Mouse (Mus musculus) forebrain, embryonic 15.5 days (tissue): ENCODE measurements around the gene Syt17. TPM values are rescaled to one million over a fixed set of nuclear protein-coding genes. Genes with fewer than 3 reads are reported as not detected.
"Not testable (repeated sequence)": the region's sequence is repeated elsewhere in the genome, so short reads cannot be mapped to it uniquely, and the experiment has no call there.

Experiments used
- ATAC-seq: fragments of 200-750 bp; cut with Nextera tagmentation; replicated peaks from 2 replicates; pipeline ENCODE4 v1.8.0; 2017; ENCODE audit warnings: mild to moderate bottlenecking, moderate TSS enrichment, moderate library complexity
- H3K27ac ChIP-seq: fragments of 300-500 bp; sonication (generic); replicated peaks from 2 replicates; pipeline ENCODE4 v1.5.1; 2015; ENCODE audit warnings: mild to moderate bottlenecking, inconsistent platforms
- H3K27me3 ChIP-seq: fragments of 300-500 bp; sonication (generic); 2 replicates; pipeline ENCODE4 v1.6.1; 2015; ENCODE audit warnings: inconsistent platforms
- H3K36me3 ChIP-seq: fragments of 300-500 bp; sonication (generic); 2 replicates; pipeline ENCODE4 v1.6.1; 2015; ENCODE audit warnings: mild to moderate bottlenecking, inconsistent platforms
- H3K4me1 ChIP-seq: fragments of 300-500 bp; sonication (generic); 2 replicates; pipeline ENCODE4 v1.6.1; 2015; ENCODE audit warnings: inconsistent platforms
- H3K4me2 ChIP-seq: fragments of 300-500 bp; sonication (generic); replicated peaks from 2 replicates; pipeline ENCODE4 v1.6.1; 2015; ENCODE audit warnings: mild to moderate bottlenecking, inconsistent platforms
- H3K4me3 ChIP-seq: fragments of 300-500 bp; sonication (generic); 2 replicates; pipeline ENCODE4 v1.5.1; 2015; ENCODE audit warnings: mild to moderate bottlenecking, inconsistent platforms
- H3K9ac ChIP-seq: fragments of 300-500 bp; sonication (generic); replicated peaks from 2 replicates; pipeline ENCODE4 v1.6.1; 2015; ENCODE audit warnings: mild to moderate bottlenecking, inconsistent platforms
- H3K9me3 ChIP-seq: fragments of 300-500 bp; sonication (generic); 2 replicates; pipeline ENCODE4 v1.6.1; 2016; ENCODE audit warnings: inconsistent platforms
- WGBS: fragments of 180-500 bp; shearing (Covaris S2); methylation state at CpG from one replicate; pipeline ENCODE4 v1.1.7; 2015; ENCODE audit warnings: mixed read lengths; 5-methylcytosine and 5-hydroxymethylcytosine counted together
- polyA plus RNA-seq: library from polyadenylated mRNA; unstranded; fragments of >200 nt; fragmentation: Nextera tagmentation; extraction: Ambion mirVana; gene quantifications from 2 replicates; pipeline ENCODE4 v1.2.1, GENCODE M21; 2015

The Syt17 gene
- polyA plus RNA-seq, 1 experiment from 2014 or later: 6.5 TPM

DNA sequence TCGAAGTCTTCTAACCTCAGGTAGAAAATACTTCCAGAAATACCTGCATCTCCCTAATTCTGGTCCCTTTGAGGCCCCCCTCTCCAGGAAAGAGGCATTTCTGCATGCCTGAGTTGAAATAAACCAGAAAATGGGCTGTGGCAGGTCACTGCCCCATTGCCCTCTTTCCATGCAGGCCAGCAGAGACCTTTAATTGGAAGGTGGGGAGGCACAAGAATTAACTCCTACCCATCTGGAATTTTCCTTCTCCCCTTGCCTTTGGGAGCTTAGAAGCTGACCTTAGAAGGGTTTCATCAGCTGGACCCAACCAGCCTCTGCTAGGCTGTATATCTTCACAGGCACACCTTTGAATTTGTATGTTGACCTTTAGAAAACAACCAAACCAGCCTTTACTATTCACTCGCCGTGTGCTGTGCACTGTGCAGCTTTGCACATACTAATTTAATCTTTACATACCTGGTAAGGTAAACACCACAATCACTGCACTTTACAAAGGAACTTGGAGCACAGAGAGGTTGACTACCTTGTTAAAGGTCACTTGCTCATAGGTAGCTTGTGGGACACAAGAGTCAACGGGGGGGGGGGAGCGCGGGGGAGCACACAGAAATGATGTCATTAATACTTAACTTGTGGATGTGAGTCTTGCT, 84.3 kb downstream of the Syt17 start:
- Histone ChIP-seq H3K27me3 (no peaks in the 10 kb centered on the region), H3K4me2 (no peak overlapping the region), H3K9me3 (no peaks in the 10 kb centered on the region), H3K4me3 (no peak overlapping the region), H3K27ac (no peak overlapping the region), H3K4me1 (peaks cover 10% of the 10 kb centered on the region), H3K9ac (no peak overlapping the region), H3K36me3 (no peaks in the 10 kb centered on the region)
- 85% methylated on average over 6 of the region's 6 CpGs for WGBS
- ATAC-seq: no peak

DNA sequence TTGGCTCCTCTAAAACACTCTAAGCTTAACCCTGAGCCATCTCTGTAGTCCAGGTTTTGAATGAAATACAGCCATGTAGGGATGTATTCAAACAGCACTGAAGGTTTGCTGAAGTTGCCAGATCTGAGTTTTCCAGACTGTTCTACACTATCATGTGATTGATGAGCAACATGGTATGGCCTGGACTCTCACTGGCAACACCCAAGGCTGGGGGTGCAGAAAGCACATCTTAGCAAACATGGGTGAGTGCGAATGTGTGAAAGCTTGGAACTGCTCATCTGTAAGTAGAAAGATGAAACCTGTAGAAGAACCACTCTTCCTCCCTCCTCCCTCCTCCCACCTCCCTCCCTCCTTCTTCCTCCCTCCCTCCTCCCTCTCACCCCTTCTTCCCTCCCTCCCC, 85.1 kb downstream of the Syt17 start:
- Histone ChIP-seq H3K27me3 (no peaks in the 10 kb centered on the region), H3K4me3 (no peak overlapping the region), H3K9ac (no peak overlapping the region), H3K4me1 (peaks cover 10% of the 10 kb centered on the region), H3K4me2 (no peak overlapping the region), H3K36me3 (no peaks in the 10 kb centered on the region), H3K27ac (no peak overlapping the region), H3K9me3 (no peaks in the 10 kb centered on the region)
- 88% methylated on average over 1 of the region's 1 CpGs for WGBS
- ATAC-seq: no peak

DNA sequence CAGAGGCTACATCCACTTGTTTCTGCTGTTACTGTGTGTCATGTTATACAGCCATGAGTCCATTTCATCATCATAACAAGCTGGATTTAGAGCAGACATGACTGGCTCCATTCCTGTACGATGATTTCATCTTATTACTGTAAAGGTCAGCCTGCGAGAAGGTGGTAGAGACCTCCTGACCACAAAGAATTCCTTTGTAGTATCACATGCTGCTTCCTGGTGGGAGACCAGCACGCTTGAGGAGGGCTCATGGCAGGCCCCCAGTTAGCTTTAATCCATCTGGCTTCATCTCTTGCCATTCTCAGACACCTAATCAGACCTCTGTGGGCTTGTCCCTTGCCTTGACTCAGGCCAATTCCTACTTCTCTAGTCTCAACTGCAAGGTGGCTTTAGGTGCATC, 85.8 kb downstream of the Syt17 start:
- Histone ChIP-seq H3K36me3 (no peaks in the 10 kb centered on the region), H3K9me3 (no peaks in the 10 kb centered on the region), H3K27me3 (no peaks in the 10 kb centered on the region), H3K4me1 (peaks cover 10% of the 10 kb centered on the region), H3K27ac (no peak overlapping the region), H3K4me2 (no peak overlapping the region), H3K9ac (no peak overlapping the region), H3K4me3 (no peak overlapping the region)
- no peak for ATAC-seq
- WGBS: 57% methylated on average over 3 of the region's 3 CpGs

DNA sequence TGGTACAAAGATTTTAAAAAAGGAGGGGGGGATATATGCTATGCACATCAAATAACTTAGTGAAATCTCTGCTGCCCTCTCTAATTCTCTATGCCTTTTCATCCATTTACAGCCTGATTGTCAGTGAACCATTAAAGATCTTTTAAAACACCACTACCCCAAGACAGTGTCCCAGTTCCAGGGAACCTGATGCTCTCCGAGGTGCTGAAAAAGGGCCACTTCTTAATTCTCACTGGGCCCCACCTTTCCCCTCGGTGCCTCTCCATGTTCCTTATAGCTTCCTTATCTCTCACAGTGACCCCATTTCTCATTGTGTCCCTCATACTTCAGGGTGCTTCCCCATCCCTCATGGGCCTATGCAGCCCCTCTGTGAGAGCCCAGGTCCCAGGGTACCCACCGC, 89.0 kb downstream of the Syt17 start:
- Histone ChIP-seq H3K4me1 (no peaks in the 10 kb centered on the region), H3K27me3 (no peaks in the 10 kb centered on the region), H3K9ac (no peak overlapping the region), H3K27ac (no peak overlapping the region), H3K4me3 (no peak overlapping the region), H3K9me3 (no peaks in the 10 kb centered on the region), H3K36me3 (no peaks in the 10 kb centered on the region), H3K4me2 (no peak overlapping the region)
- 48% methylated on average over 3 of the region's 3 CpGs for WGBS
- ATAC-seq: no peak

DNA sequence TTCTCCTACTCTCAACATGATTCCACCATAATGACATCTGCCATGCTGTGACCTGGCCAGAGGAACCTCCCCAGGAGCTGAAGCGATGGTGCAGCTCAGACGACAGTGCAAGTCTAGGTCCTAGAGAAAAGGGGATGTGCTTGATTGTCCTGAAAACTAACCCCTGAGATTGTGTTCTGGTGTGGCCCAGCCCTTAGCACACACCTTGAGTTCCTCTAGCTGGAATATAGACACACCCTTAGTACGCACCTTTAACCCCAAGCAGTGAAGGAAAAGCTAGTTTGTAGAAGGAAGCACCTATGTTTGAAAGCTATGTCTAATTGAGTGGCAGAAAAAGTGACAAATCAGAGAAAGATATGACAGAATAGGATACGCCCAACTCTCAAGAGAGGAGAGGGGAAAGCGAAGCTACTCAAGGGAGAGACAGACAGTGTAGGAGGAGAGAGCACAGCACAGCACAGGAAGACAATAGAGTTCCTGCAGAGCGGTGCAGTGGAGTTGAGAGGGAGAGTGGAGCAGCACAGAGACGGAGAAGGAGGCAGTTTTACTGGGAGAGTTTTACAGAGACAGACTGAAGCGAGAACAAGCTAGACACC, 91.5 kb downstream of the Syt17 start:
- H3K4me2 ChIP-seq, H3K4me3 ChIP-seq, ATAC-seq, H3K4me1 ChIP-seq, H3K9ac ChIP-seq, H3K27ac ChIP-seq, H3K27me3 ChIP-seq, H3K36me3 ChIP-seq, H3K9me3 ChIP-seq: not testable (repeated sequence)
- WGBS: 75% methylated on average over 8 of the region's 8 CpGs

DNA sequence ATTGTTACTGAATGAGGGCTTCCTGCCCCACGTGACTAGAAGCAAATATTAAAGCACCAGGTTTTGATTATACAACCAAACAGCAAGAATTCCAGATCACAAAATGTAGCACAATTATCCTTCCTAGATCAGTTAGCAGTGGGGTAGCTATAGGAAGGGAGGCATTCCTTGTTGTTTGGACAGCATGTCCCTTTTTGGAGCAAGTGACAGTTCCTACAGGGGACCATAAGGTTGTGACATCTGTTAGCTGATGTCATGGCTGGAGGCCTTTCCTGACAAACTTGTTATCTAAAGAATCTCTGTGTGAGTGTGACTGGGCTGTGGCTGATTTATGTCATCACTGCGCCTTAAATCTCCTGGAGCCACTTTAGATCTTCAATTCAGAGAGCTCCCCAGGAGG, 97.2 kb downstream of the Syt17 start:
- no peak overlapping the region for H3K4me3 ChIP-seq
- H3K4me2 ChIP-seq: no peak overlapping the region
- no peaks in the 10 kb centered on the region for H3K9me3 ChIP-seq
- H3K4me1 ChIP-seq: no peaks in the 10 kb centered on the region
- H3K36me3 ChIP-seq: no peaks in the 10 kb centered on the region
- H3K27ac ChIP-seq: no peak overlapping the region
- no peak for ATAC-seq
- H3K9ac ChIP-seq: no peak overlapping the region
- no peaks in the 10 kb centered on the region for H3K27me3 ChIP-seq
- WGBS: 68% methylated on average over 2 of the region's 2 CpGs

DNA sequence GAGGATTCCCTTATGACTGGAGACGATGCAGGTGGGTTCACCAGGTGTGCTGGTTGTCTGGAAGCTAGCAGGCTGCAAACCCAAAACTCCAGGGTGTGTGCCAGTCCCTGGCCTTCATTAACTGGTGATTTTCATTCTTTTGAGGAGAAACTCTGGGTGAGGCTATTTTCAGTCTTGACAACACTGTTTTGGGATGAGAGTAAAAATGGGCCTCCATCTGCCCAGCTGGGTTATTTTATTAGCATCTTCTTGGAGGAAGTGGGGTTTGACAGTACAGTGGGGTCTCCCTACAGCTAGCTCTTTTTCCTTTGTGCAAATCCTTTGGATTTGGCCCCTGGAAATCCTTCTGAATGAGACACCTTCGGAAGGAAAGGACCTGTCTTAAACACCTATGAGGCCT, 101.1 kb downstream of the Syt17 start:
- H3K9me3 ChIP-seq: no peaks in the 10 kb centered on the region
- no peak overlapping the region for H3K27ac ChIP-seq
- H3K4me2 ChIP-seq: no peak overlapping the region
- H3K4me1 ChIP-seq: no peaks in the 10 kb centered on the region
- H3K36me3 ChIP-seq: no peaks in the 10 kb centered on the region
- H3K4me3 ChIP-seq: no peak overlapping the region
- H3K27me3 ChIP-seq: no peaks in the 10 kb centered on the region
- ATAC-seq: no peak
- no peak overlapping the region for H3K9ac ChIP-seq
- 89% methylated on average over 2 of the region's 2 CpGs for WGBS

DNA sequence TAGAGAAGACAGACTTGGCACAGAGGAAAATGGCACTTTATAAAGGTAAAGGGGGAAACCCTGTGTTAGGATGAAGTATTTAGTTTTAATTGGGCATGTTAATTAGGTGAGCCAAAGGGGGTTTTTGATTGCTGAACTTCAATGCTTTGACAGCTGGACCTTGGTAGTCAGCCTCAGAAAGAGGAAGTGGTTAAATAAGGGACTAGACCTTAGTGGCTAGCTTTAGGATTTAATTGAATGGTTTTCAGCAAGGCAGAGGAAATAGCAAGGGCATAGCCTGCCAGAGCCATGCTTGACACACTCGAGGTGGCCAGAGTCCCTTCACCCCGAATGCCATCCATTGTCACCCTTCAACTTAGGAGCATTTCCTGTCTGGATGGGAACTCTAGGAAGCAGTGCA, 101.6 kb downstream of the Syt17 start:
- 44% methylated on average over 2 of the region's 2 CpGs for WGBS
- ATAC-seq: no peak

DNA sequence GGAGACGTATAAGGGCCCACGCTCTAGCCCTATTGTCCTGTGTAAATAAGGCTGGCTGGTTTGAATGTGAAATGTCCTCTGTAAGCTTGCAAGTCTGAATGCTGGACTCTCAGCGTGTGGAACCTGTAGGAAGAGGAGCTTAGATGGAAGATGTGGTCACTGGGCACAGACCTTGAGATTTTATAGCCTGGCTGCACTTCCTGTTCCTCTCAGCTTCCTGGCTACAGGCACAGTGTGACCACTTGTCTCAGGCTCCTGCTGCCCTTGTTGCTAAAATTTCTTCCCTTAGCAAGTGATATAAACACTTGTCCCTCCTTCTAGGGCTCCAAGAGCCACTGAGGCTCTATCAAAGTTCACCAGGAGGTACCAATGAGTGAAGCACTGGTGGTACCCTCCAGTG, 102.6 kb downstream of the Syt17 start:
- Histone ChIP-seq H3K27me3 (no peaks in the 10 kb centered on the region), H3K4me3 (no peak overlapping the region), H3K4me2 (no peak overlapping the region), H3K9ac (no peak overlapping the region), H3K4me1 (no peaks in the 10 kb centered on the region), H3K27ac (no peak overlapping the region), H3K9me3 (no peaks in the 10 kb centered on the region), H3K36me3 (no peaks in the 10 kb centered on the region)
- 89% methylated on average over 3 of the region's 3 CpGs for WGBS
- ATAC-seq: no peak

More for the DNA sequence above, 101.6 kb downstream of the Syt17 start:
- H3K27me3 ChIP-seq: no peaks in the 10 kb centered on the region
- H3K9ac ChIP-seq: no peak overlapping the region
- H3K4me3 ChIP-seq: no peak overlapping the region
- H3K4me2 ChIP-seq: no peak overlapping the region
- H3K36me3 ChIP-seq: no peaks in the 10 kb centered on the region
- no peaks in the 10 kb centered on the region for H3K4me1 ChIP-seq
- no peak overlapping the region for H3K27ac ChIP-seq
- no peaks in the 10 kb centered on the region for H3K9me3 ChIP-seq

DNA sequence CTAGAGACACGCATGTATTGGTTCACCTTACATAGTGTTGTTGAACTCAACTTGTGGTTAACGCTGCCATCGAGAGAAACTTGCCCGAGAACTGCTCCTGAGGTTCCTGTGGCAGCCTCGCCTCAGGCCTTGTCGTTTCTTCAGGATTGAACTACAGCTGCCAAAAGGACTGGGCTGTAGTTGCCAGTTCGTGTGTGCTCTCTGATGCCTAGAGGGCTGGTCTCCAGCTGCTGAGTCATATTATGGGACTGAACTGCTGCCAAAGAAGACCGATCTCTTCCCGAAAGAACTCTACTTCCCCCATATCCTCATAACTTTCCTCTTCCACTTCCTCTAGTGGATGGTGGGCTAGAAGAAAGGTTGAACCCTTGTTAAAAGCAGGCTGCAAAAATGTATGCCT, 103.3 kb downstream of the Syt17 start:
- 86% methylated on average over 9 of the region's 9 CpGs for WGBS
- no peaks in the 10 kb centered on the region for H3K4me1 ChIP-seq

More for the DNA sequence above, 103.3 kb downstream of the Syt17 start:
- H3K27ac ChIP-seq: no peak overlapping the region
- H3K4me2 ChIP-seq: no peak overlapping the region
- H3K9ac ChIP-seq: no peak overlapping the region
- no peaks in the 10 kb centered on the region for H3K27me3 ChIP-seq
- no peaks in the 10 kb centered on the region for H3K36me3 ChIP-seq
- no peaks in the 10 kb centered on the region for H3K9me3 ChIP-seq
- no peak overlapping the region for H3K4me3 ChIP-seq
- ATAC-seq: no peak

Other genes starting within 250 kb of the Syt17 start
- 21.0 and 24.4 TPM in 2 replicates for gene Smg1, start 204.6 kb downstream of the Syt17 start, polyA plus RNA-seq
- gene Itpripl2, start 43.8 kb upstream of the Syt17 start, polyA plus RNA-seq: 0.75 and 0.81 TPM in 2 replicates
- gene Coq7, start 85.1 kb upstream of the Syt17 start, polyA plus RNA-seq: 79.1 and 85.4 TPM in 2 replicates
- 7.8 TPM in 2 replicates for gene Tmc7, start 136.5 kb upstream of the Syt17 start, polyA plus RNA-seq
- 0.27 and 0.32 TPM in 2 replicates for gene Tmc5, start 149.1 kb upstream of the Syt17 start, polyA plus RNA-seq